Comparison of ENCODE assay signal across 9 mouse cellular contexts in the genomic region with DNA sequence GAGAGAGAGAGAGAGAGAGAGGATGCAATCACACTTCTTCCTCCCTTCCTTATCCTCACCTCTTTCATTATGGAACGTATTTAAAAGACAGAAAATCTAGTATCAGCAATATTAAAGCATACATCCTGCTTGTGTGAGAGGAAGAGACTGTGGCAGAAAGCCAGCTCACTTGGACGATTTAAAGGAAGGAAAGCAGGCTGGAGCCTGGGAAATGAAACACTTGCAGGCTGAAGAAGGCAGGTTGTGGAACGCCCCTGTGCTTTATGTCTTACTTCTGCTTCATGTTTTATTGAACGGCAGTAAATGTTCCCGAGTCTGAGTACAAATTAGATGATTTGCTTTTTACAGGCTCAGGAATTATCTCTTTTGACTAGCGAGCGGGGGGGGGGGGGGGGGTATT. TPM values are rescaled to one million over a fixed set of nuclear protein-coding genes. Genes with fewer than 3 reads are reported as not detected.
DNase-seq lines count a peak whose midpoint lies in the region; ATAC-seq lines count a peak whose summit lies in the region.
"Had no signal": no experiment of that assay in that cellular context is flagged by ENCODE, and none has a peak within 500 bp of the region (broad histone marks: within the 10 kb centered on the region; RNA-seq: fewer than 3 reads in every experiment).

No protein-coding gene starts in this region.

- no peaks in the 10 kb centered on the region for H3K9me3 ChIP-seq in forebrain, embryonic 15.5 days
- no peaks in the 10 kb centered on the region for H3K9me3 ChIP-seq in forebrain, embryonic 11.5 days (ENCODE audit: control insufficient read depth, low read length)
- peaks cover 4% of the 10 kb centered on the region; the same call in 1 of the 2 replicates for H3K9me3 ChIP-seq in heart, embryonic 13.5 days
- H3K9me3 ChIP-seq: midbrain, embryonic 12.5 days had no signal

- no peak for DNase-seq in forebrain, embryonic 11.5 days (ENCODE audit: low spot score)
- peak; percentile 41 for DNase-seq in 416B (ENCODE audit: low read depth)
- DNase-seq in layer of hippocampus, postnatal 10 days (ENCODE audit: low spot score in 2 of 2), result peak; percentile 17 to 21
- peak; percentile 34 for DNase-seq in right cerebral cortex, postnatal 14 days
- DNase-seq in thymus, postnatal 14 days, result no peak
- DNase-seq in embryo, embryonic 9.5 days (ENCODE audit: extremely low spot score), result no peak

- no peak overlapping the region for H3K4me3 ChIP-seq in forebrain, embryonic 15.5 days
- no peak overlapping the region for H3K4me3 ChIP-seq in forebrain, embryonic 11.5 days (ENCODE audit: low read depth, low read length)
- H3K4me3 ChIP-seq in heart, embryonic 13.5 days, result no peak overlapping the region
- H3K4me3 ChIP-seq: midbrain, embryonic 12.5 days had no signal

- no peaks in the 10 kb centered on the region for H3K36me3 ChIP-seq in forebrain, embryonic 15.5 days
- no peaks in the 10 kb centered on the region for H3K36me3 ChIP-seq in forebrain, embryonic 11.5 days (ENCODE audit: control insufficient read depth, insufficient read depth, low read length)
- no peaks in the 10 kb centered on the region for H3K36me3 ChIP-seq in heart, embryonic 13.5 days
- H3K36me3 ChIP-seq: midbrain, embryonic 12.5 days had no signal

- peak; percentile 67 for ATAC-seq in forebrain, embryonic 15.5 days (replicated peaks)
- ATAC-seq in forebrain, embryonic 11.5 days (replicated peaks; ENCODE audit: low FRiP score), result no peak
- ATAC-seq in heart, embryonic 13.5 days (ENCODE audit: extremely low read depth, insufficient number of reproducible peaks, low FRiP score, low TSS enrichment), result no peak

- H3K9ac ChIP-seq in forebrain, embryonic 15.5 days (replicated peaks), result no peak overlapping the region
- no peak overlapping the region for H3K9ac ChIP-seq in forebrain, embryonic 11.5 days (ENCODE audit: low read length)
- H3K9ac ChIP-seq in heart, embryonic 13.5 days, result no peak overlapping the region
- H3K9ac ChIP-seq: midbrain, embryonic 12.5 days had no signal

- H3K4me2 ChIP-seq in forebrain, embryonic 15.5 days (replicated peaks), result no peak overlapping the region
- H3K4me2 ChIP-seq in forebrain, embryonic 11.5 days (ENCODE audit: low read depth, low read length, severe bottlenecking), result no peak overlapping the region
- H3K4me2 ChIP-seq in heart, embryonic 13.5 days, result peak overlapping the region; percentile 24
- H3K4me2 ChIP-seq: midbrain, embryonic 12.5 days had no signal

- WGBS in forebrain, embryonic 15.5 days, result 18% methylated on average over 7 of the region's 7 CpGs
- 68% methylated on average over 7 of the region's 7 CpGs for WGBS in forebrain, embryonic 11.5 days
- 39% methylated on average over 7 of the region's 7 CpGs for WGBS in heart, embryonic 13.5 days

- H3K27me3 ChIP-seq in forebrain, embryonic 15.5 days, result no peaks in the 10 kb centered on the region
- no peaks in the 10 kb centered on the region for H3K27me3 ChIP-seq in forebrain, embryonic 11.5 days (ENCODE audit: control insufficient read depth, insufficient read depth, low read length)
- no peaks in the 10 kb centered on the region for H3K27me3 ChIP-seq in heart, embryonic 13.5 days (replicated peaks)
- H3K27me3 ChIP-seq: midbrain, embryonic 12.5 days had no signal

- H3K27ac ChIP-seq in forebrain, embryonic 15.5 days (replicated peaks), result peak overlapping the region; percentile 39; the same call in 1 of the 2 replicates
- H3K27ac ChIP-seq in forebrain, embryonic 11.5 days (ENCODE audit: low read depth, low read length), result no peak overlapping the region
- peak overlapping the region; percentile 62; the same call in 1 of the 2 replicates for H3K27ac ChIP-seq in heart, embryonic 13.5 days (replicated peaks)
- H3K27ac ChIP-seq: midbrain, embryonic 12.5 days had no signal

- peaks cover 14% of the 10 kb centered on the region for H3K4me1 ChIP-seq in forebrain, embryonic 15.5 days
- no peaks in the 10 kb centered on the region for H3K4me1 ChIP-seq in forebrain, embryonic 11.5 days (replicated peaks; ENCODE audit: control insufficient read depth, insufficient read depth, low read length)
- peaks cover 7% of the 10 kb centered on the region for H3K4me1 ChIP-seq in heart, embryonic 13.5 days

RNA-seq across cellular contexts. Expression of a gene that starts 29.1 kb away (rescaled TPM):
- not detected in 2 replicates for polyA plus RNA-seq in forebrain, embryonic 15.5 days (2015; fragmentation: Nextera tagmentation; extraction: Ambion mirVana)
- not detected in 2 replicates for polyA plus RNA-seq in forebrain, embryonic 11.5 days (2014; fragmentation: Nextera tagmentation; extraction: Ambion mirVana)
- polyA plus RNA-seq in heart, embryonic 13.5 days (2015; fragmentation: Nextera tagmentation; extraction: Ambion mirVana), result not detected in 2 replicates
- not detected for total RNA-seq in layer of hippocampus, postnatal 10 days (2021)
- polyA plus RNA-seq: midbrain, embryonic 12.5 days had no signal

Comparison
In these comparisons a context has a peak if more than half of its experiments do, and no peak if none do; other contexts are left out.
1. DNase-seq: peak in 416B (single experiment), layer of hippocampus, postnatal 10 days (2 of 2) and right cerebral cortex, postnatal 14 days (single experiment); none in forebrain, embryonic 11.5 days (single experiment), thymus, postnatal 14 days (single experiment) and embryo, embryonic 9.5 days (single experiment).